Comparison of ENCODE assay signal across 1 mouse cellular context in genomic region chr4:99725914-99726451, GRCm38 (mm10).
A peak's percentile ranks its signal among the peaks of the same experiment; 100 is the strongest.
TF ChIP-seq lines count a peak whose summit lies in the region.

No protein-coding gene starts in this region.

TF ChIP-seq in CH12.LX, 34 proteins besides CTCF, POLR2A, EP300 and RAD21 (continued from another document):
- no peak for TF ChIP-seq JUN (IDR thresholded peaks at IDR 0.05; ENCODE audit: insufficient read depth, low read depth, low read length)
- no peak for TF ChIP-seq GABPA (IDR thresholded peaks at IDR 0.05; ENCODE audit: insufficient replicate concordance, low read depth, low read length)
- peak; percentile 93 for TF ChIP-seq BHLHE40 (IDR thresholded peaks at IDR 0.05; ENCODE audit: low read depth, low read length)
- no peak for TF ChIP-seq PAX5 (IDR thresholded peaks at IDR 0.05; ENCODE audit: low read length)
- TF ChIP-seq ZNF384 (IDR thresholded peaks at IDR 0.05; ENCODE audit: low read depth, low read length) = no peak
- no peak for TF ChIP-seq CHD2 (IDR thresholded peaks at IDR 0.05; ENCODE audit: low read length)
- TF ChIP-seq MAX (IDR thresholded peaks at IDR 0.05; ENCODE audit: low read length) = no peak
- TF ChIP-seq ZC3H11A (IDR thresholded peaks at IDR 0.05; ENCODE audit: low read depth, low read length) = no peak
- TF ChIP-seq ZKSCAN1 (IDR thresholded peaks at IDR 0.05; ENCODE audit: borderline replicate concordance, low read depth, low read length) = no peak
- no peak for TF ChIP-seq JUND (conservative IDR thresholded peaks at IDR 0.05; ENCODE audit: low read depth, low read length)
- TF ChIP-seq MYC (IDR thresholded peaks at IDR 0.05; ENCODE audit: low read depth, low read length) = no peak
- no peak for TF ChIP-seq SMC3 (IDR thresholded peaks at IDR 0.05; ENCODE audit: low read depth, low read length)
- 0 out of 2 replicates have a peak, but pooled peaks have one; percentile 45 for TF ChIP-seq ETS1 (conservative IDR thresholded peaks at IDR 0.05; ENCODE audit: low read depth, low read length)
- TF ChIP-seq TBP (conservative IDR thresholded peaks at IDR 0.05; ENCODE audit: low read depth, low read length) = 0 out of 2 replicates have a peak, but pooled peaks have one; percentile 24
- TF ChIP-seq MEF2A (IDR thresholded peaks at IDR 0.05; ENCODE audit: borderline replicate concordance, low read depth, low read length) = no peak
- TF ChIP-seq UBTF (IDR thresholded peaks at IDR 0.05; ENCODE audit: low read depth, low read length) = no peak
- peak; percentile 51 for TF ChIP-seq IRF4 (IDR thresholded peaks at IDR 0.05; ENCODE audit: low read depth, low read length)
- TF ChIP-seq POLR2AphosphoS2 (IDR thresholded peaks at IDR 0.05; ENCODE audit: low read depth, low read length) = no peak
- TF ChIP-seq RCOR1 (conservative IDR thresholded peaks at IDR 0.05; ENCODE audit: low read depth, low read length) = no peak
- TF ChIP-seq E2F4 (IDR thresholded peaks at IDR 0.05; ENCODE audit: insufficient replicate concordance, low read depth, low read length) = no peak
- no peak for TF ChIP-seq SIN3A (IDR thresholded peaks at IDR 0.05; ENCODE audit: low read length)
- TF ChIP-seq HCFC1 (IDR thresholded peaks at IDR 0.05; ENCODE audit: low read depth, low read length) = no peak
- TF ChIP-seq MXI1 (IDR thresholded peaks at IDR 0.05; ENCODE audit: low read depth, low read length) = peak; percentile 65; the same call in 1 of the 2 replicates
- no peak for TF ChIP-seq MAFK (IDR thresholded peaks at IDR 0.05; ENCODE audit: insufficient replicate concordance, low read length)
- TF ChIP-seq NRF1 (IDR thresholded peaks at IDR 0.05; ENCODE audit: low read depth, low read length) = no peak
- no peak for TF ChIP-seq USF2 (conservative IDR thresholded peaks at IDR 0.05; ENCODE audit: low read depth, low read length)
- no peak for TF ChIP-seq USF1 (IDR thresholded peaks at IDR 0.05; ENCODE audit: low read depth, low read length)
- TF ChIP-seq KAT2A (IDR thresholded peaks at IDR 0.05; ENCODE audit: insufficient replicate concordance, low read length) = no peak
